Mouse (Mus musculus) stomach, embryonic 14.5 days (tissue): ENCODE measurements around the gene Trim8. TPM values are rescaled to one million over a fixed set of nuclear protein-coding genes. Genes with fewer than 3 reads are reported as not detected.

Experiments used
- ATAC-seq: fragments of 200-750 bp; cut with Nextera tagmentation; 2 replicates; pipeline ENCODE4 v1.8.0; 2017; ENCODE audit warnings: low read depth, moderate TSS enrichment; ENCODE audit not compliant: insufficient number of reproducible peaks, insufficient read depth, low FRiP score
- H3K27ac ChIP-seq: fragments of 300-500 bp; sonication (generic); 2 replicates; pipeline ENCODE4 v1.5.1; 2014; ENCODE audit warnings: mild to moderate bottlenecking, low read length, moderate library complexity, mixed read lengths
- H3K27me3 ChIP-seq: fragments of 300-500 bp; sonication (generic); 2 replicates; pipeline ENCODE4 v1.6.1; 2014; ENCODE audit warnings: low read length, control low read depth, mixed read lengths; ENCODE audit not compliant: control insufficient read depth, insufficient read depth
- H3K36me3 ChIP-seq: fragments of 300-500 bp; sonication (generic); 2 replicates; pipeline ENCODE4 v1.6.1; 2014; ENCODE audit warnings: mild to moderate bottlenecking, control low read depth, low read length, moderate library complexity, mixed read lengths; ENCODE audit not compliant: control insufficient read depth, insufficient read depth
- H3K4me1 ChIP-seq: fragments of 300-500 bp; sonication (generic); 2 replicates; pipeline ENCODE4 v1.6.1; 2014; ENCODE audit warnings: low read length, control low read depth, mixed read lengths; ENCODE audit not compliant: control insufficient read depth, insufficient read depth
- H3K4me2 ChIP-seq: fragments of 300-500 bp; sonication (generic); replicated peaks from 2 replicates; pipeline ENCODE4 v1.6.1; 2014; ENCODE audit warnings: low read depth, low read length, control low read depth
- H3K4me3 ChIP-seq: fragments of 300-500 bp; sonication (generic); 2 replicates; pipeline ENCODE4 v1.5.1; 2014; ENCODE audit warnings: low read depth, low read length, control low read depth
- H3K9ac ChIP-seq: fragments of 300-500 bp; sonication (generic); replicated peaks from 2 replicates; pipeline ENCODE4 v1.6.1; 2014; ENCODE audit warnings: low read depth, mild to moderate bottlenecking, control low read depth, low read length, moderate library complexity, mixed read lengths
- H3K9me3 ChIP-seq: fragments of 300-500 bp; sonication (generic); 2 replicates; pipeline ENCODE4 v1.6.1; 2016; ENCODE audit warnings: low read depth, low read length, control low read depth; ENCODE audit not compliant: control insufficient read depth
- WGBS: fragments of 180-500 bp; shearing (Covaris S2); extraction: QIAGEN DNeasy Blood & Tissue Kit; methylation state at CpG from one replicate; pipeline ENCODE4 v1.1.7; 2014; 5-methylcytosine and 5-hydroxymethylcytosine counted together
- polyA plus RNA-seq: library from polyadenylated mRNA; unstranded; fragments of >200 nt; fragmentation: Nextera tagmentation; extraction: Ambion mirVana; gene quantifications from 2 replicates; pipeline ENCODE4 v1.2.1, GENCODE M21; 2014

Gene Trim8
- 22.3 and 23.5 TPM in 2 replicates for polyA plus RNA-seq

DNA sequence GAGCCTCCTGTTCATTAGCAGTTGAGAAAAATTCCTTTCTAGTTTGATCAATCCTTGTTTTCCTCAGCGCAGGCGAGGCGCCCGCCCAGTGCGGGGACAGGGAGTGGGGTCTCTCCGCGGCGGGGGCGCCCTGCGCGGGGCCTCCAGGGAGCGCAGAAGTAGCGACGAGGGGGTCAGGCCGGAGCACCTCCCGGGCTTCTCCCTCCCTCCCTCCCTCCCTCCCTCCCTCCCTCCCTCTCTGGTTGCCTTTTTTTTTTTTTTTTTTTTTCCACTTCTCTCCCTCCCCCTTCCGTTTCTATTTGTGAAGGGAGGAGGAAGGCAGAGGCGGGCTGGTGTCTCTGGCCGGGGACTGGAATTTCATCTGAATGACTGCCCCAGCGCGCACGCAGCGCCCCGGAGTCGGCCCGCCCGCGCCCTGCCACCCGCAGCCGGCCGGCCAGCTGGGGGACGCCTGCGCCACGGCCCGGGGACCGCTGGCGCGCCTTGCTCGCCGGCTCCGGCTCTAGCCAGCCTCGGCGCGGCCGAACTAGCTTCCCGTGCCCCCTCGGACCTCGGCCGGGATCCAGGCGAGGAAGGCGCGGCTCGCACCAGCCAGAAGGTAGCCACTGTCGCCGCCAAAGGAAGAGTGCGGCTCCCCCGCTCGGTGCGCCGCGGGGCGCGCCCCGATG lies at the start of gene Trim8:
Gene Trim8 (plus strand): TSS at position 302 of the 668 bp plus-strand sequence.
- peak within 1 kb of the TSS; percentile 90 for H3K4me2 ChIP-seq
- WGBS, result 0% methylated on average over 50 of the region's 64 CpGs
- H3K36me3 ChIP-seq, result peaks cover 9% of the 10 kb centered on the region; the same call in 1 of the 2 replicates
- ATAC-seq, result peak; percentile 34; the same call in 1 of the 2 replicates
- peak within 1 kb of the TSS; percentile 98 for H3K9ac ChIP-seq
- no peaks in the 10 kb centered on the region for H3K27me3 ChIP-seq
- no peaks in the 10 kb centered on the region for H3K9me3 ChIP-seq
- H3K4me3 ChIP-seq, result peak within 1 kb of the TSS; percentile 95
- H3K4me1 ChIP-seq, result peaks cover 23% of the 10 kb centered on the region; the same call in 1 of the 2 replicates
- peak within 1 kb of the TSS; percentile 100 for H3K27ac ChIP-seq

DNA sequence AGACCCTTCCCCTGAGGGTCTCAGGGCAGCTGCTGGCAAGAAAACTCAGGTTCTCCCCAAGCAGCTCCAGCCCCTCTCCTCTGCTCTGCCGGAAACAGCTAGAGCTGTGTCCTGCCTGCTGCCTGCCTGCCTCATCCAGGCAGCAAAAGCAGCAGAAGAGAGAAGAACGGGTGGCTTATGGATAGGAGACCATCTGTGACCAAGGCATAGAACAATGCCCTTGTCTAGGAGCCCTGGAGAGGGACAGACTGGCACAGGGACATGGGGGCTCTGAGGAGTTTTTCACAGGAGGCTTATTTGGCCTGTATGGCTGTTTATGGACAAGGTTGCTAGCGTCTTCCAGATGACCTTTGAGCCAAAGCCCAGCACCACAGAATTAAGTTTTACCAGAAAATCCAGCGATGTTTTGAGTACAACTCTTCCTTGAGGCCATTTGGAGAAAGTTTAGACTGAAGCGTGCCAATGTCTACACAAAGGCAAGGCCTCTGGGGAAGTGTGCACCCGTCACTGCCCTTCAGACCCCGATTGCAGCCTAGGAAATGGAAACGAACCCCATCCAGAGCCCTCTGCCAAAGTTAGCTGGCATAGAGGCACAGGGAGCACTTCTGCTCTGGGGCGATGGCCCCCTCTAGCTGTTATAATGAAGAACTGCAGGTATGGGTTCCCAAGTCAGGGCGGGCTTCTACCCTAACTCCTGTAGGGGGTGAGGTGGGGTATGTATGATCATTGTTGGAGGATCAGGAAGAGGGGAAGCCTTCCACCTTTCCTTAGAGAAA lies 49.3 kb upstream of the Trim8 start:
- WGBS, result 45% methylated on average over 10 of the region's 10 CpGs
- peaks cover 12% of the 10 kb centered on the region; the same call in 1 of the 2 replicates for H3K36me3 ChIP-seq

DNA sequence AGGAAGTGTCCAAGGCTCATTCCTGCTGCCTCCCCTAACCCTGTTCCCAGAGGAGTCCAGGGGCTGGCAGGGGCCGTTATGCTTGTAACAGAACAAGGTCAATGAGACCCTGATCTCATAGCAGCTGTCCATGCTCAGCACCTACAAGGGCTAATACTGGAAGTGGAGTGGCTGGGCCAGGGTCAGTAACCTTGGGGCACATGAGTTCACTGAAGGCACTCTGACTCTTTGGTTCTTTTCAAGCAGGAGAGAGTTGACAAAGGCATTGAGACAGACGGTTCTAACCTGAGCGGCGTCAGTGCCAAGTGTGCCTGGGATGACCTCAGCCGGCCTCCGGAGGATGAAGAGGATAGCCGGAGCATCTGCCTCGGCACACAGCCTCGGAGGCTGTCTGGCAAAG lies 48.6 kb upstream of the Trim8 start:
- Histone ChIP-seq H3K36me3 (peaks cover 12% of the 10 kb centered on the region), H3K27ac (no peak overlapping the region; the same call in 1 of the 2 replicates), H3K4me2 (no peak overlapping the region), H3K9ac (no peak overlapping the region), H3K4me1 (peaks cover 40% of the 10 kb centered on the region), H3K27me3 (no peaks in the 10 kb centered on the region), H3K9me3 (no peaks in the 10 kb centered on the region), H3K4me3 (no peak overlapping the region)
- WGBS, result 78% methylated on average over 9 of the region's 9 CpGs
- ATAC-seq, result no peak

More for the DNA sequence above, 49.3 kb upstream of the Trim8 start:
- Histone ChIP-seq H3K27ac (no peak overlapping the region), H3K4me1 (peaks cover 47% of the 10 kb centered on the region), H3K4me3 (no peak overlapping the region), H3K9me3 (no peaks in the 10 kb centered on the region), H3K9ac (no peak overlapping the region), H3K4me2 (no peak overlapping the region), H3K27me3 (no peaks in the 10 kb centered on the region)
- no peak for ATAC-seq

DNA sequence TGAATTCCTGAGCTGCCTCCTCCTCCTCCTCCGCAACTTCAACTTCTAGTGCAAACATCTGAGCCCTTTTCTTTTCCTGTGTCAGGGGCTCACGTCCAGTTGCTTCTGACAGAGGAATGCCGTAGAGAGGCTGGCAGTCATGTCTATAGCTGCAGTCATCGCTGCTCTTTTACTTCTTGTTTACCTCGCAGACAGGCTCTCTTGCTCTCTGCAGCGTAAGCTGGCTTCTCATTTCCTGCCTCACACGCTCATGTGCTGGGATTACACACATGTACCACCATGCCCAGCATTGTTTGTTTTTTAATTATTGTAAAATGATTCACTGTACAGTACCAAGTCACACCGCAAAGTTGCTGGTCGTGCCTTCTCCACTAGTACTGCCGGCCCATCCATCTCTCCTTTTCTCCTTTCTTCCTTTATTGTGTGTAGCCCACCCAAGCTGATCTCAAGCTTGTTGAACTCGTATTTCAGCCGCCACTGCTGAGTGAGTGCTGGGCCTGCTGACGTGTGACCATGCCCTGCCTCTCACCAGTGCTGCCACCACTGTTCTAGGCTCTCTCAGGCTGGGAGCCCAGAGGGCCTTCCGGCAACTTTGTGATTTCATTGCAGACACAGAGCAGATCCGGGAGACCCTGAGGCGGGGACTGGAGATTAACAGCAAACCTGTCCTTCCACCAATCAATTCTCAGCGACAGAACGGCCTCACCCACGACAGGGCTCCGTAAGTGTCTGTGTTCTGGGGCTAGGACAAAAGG lies 47.2 kb upstream of the Trim8 start:
- H3K36me3 ChIP-seq, result peaks cover 21% of the 10 kb centered on the region
- peak overlapping the region; percentile 94 for H3K27ac ChIP-seq

DNA sequence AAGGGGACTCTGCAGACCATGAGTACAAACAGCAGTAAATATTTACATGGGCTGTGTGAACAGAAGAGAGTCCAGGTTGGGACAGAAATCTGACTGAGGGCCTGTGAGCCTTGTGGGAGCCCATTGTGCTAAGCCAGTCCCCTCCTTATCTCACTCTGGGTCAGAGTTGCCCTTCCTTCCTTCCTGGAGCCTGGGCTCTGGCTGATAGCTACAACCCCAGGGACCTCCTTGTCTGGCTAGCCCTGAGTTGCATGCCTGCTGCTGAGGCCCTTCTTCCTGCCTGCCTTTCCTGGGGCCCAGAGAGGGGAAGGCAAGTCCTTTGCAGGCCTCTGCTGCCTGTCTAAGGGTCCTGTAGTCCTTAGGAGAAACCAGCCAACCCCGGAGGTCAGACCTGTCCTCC lies 46.5 kb upstream of the Trim8 start:
- peak; percentile 91 for ATAC-seq

More for the DNA sequence above, 47.2 kb upstream of the Trim8 start:
- H3K9ac ChIP-seq, result 0 out of 2 replicates have a peak overlapping the region, but pooled peaks have one; percentile 18
- 35% methylated on average over 20 of the region's 20 CpGs for WGBS
- H3K4me3 ChIP-seq, result no peak overlapping the region
- no peaks in the 10 kb centered on the region for H3K9me3 ChIP-seq
- H3K27me3 ChIP-seq, result no peaks in the 10 kb centered on the region
- H3K4me1 ChIP-seq, result peaks cover 33% of the 10 kb centered on the region; the same call in 1 of the 2 replicates
- ATAC-seq, result peak; percentile 14; the same call in 1 of the 2 replicates
- H3K4me2 ChIP-seq, result peak overlapping the region; percentile 8; the same call in 1 of the 2 replicates

DNA sequence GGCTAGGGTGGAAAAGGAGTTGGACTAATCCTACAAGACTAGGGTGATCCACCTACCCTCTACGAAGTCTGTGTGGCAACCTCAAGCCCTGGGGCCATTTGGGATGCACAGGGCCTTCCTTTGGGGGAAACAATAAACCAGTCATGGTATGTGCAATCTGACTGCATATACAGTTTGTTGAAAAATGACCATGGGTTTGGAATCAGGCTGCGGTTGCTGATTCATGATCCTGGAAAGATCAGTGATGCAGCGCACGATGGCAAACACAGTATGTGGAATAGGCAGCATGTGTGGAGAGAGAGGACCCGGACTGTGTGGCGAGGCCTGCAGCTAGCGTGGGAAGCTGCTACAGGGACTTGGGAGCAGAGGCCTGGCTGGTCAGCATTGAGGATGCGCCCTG lies 45.9 kb upstream of the Trim8 start:
- Histone ChIP-seq H3K9ac (no peak overlapping the region), H3K4me3 (no peak overlapping the region), H3K9me3 (no peaks in the 10 kb centered on the region), H3K27ac (peak overlapping the region; percentile 94), H3K4me2 (no peak overlapping the region), H3K36me3 (peaks cover 31% of the 10 kb centered on the region), H3K4me1 (peaks cover 33% of the 10 kb centered on the region; the same call in 1 of the 2 replicates), H3K27me3 (no peaks in the 10 kb centered on the region)
- 90% methylated on average over 8 of the region's 8 CpGs for WGBS
- ATAC-seq, result no peak

More for the DNA sequence above, 46.5 kb upstream of the Trim8 start:
- peak overlapping the region; percentile 8 for H3K4me2 ChIP-seq
- peaks cover 33% of the 10 kb centered on the region; the same call in 1 of the 2 replicates for H3K4me1 ChIP-seq
- peak overlapping the region; percentile 94 for H3K27ac ChIP-seq
- no peak overlapping the region for H3K4me3 ChIP-seq
- WGBS, result 58% methylated on average over 1 of the region's 1 CpGs
- no peaks in the 10 kb centered on the region for H3K9me3 ChIP-seq
- peaks cover 26% of the 10 kb centered on the region for H3K36me3 ChIP-seq
- H3K27me3 ChIP-seq, result no peaks in the 10 kb centered on the region
- 0 out of 2 replicates have a peak overlapping the region, but pooled peaks have one; percentile 6 for H3K9ac ChIP-seq

DNA sequence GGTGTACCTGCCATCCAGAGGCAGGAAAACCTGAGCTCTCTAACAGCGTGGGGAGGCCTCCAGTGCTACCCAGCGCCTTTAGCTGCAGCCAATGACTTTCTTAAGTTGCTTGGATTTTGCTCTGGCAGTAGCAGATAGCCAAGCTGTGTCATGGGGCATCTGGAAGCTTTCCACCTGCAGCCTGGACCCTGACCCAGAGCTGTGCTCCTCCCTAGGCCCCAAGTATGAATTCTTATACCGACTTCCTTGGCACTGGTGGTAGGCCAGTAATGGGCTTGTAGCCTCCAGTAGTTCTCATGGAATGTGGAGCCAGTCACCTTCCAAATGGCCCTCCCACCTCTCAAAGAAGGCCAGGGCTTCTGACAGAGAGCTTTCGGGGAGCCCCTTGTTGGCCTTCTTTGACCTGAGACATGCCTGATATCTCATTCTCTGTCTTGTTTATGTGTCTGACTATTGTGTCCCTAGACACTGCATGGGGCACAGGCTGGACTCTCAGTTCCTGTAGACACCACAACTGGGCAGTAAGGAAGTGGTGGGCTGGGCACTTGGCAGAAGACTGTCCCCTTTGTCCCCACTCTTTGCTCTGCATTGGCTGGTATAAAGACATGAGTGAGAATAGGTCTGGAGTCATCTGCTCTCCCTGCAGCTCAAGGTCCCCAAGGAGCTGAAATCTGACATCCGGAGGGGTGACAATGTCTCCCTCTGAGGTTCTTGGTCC lies 45.3 kb upstream of the Trim8 start:
- no peaks in the 10 kb centered on the region for H3K27me3 ChIP-seq
- no peaks in the 10 kb centered on the region for H3K9me3 ChIP-seq
- H3K4me2 ChIP-seq, result no peak overlapping the region
- H3K27ac ChIP-seq, result peak overlapping the region; percentile 94
- WGBS, result 78% methylated on average over 5 of the region's 5 CpGs
- ATAC-seq, result no peak
- H3K4me1 ChIP-seq, result peaks cover 33% of the 10 kb centered on the region; the same call in 1 of the 2 replicates
- no peak overlapping the region for H3K9ac ChIP-seq
- H3K36me3 ChIP-seq, result peaks cover 33% of the 10 kb centered on the region
- H3K4me3 ChIP-seq, result no peak overlapping the region
